Mouse (Mus musculus) neural tube, embryonic 11.5 days (tissue): ENCODE data around the gene Ccl4. TPM values are rescaled to one million over a fixed set of nuclear protein-coding genes. Genes with fewer than 3 reads are reported as not detected.

Source experiments
- ATAC-seq: fragments of 200-750 bp; cut with Nextera tagmentation; 2 replicates; pipeline ENCODE4 v1.8.0; 2017; ENCODE audit warnings: moderate number of reproducible peaks, mild to moderate bottlenecking, moderate TSS enrichment, moderate library complexity; ENCODE audit not compliant: insufficient read depth, low FRiP score, low TSS enrichment
- DNase-seq: peaks from one replicate; pipeline ENCODE4 v3.0.0-alpha.2; 2015; ENCODE audit warnings: low spot score
- H3K27ac ChIP-seq: fragments of 300-500 bp; sonication (generic); 2 replicates; pipeline ENCODE4 v1.5.1; 2014; ENCODE audit warnings: low read depth, mild to moderate bottlenecking, low read length
- H3K27me3 ChIP-seq: fragments of 300-500 bp; sonication (generic); 2 replicates; pipeline ENCODE4 v1.6.1; 2014; ENCODE audit warnings: mild to moderate bottlenecking, low read length, mixed read lengths; ENCODE audit not compliant: control insufficient read depth, insufficient read depth
- H3K36me3 ChIP-seq: fragments of 300-500 bp; sonication (generic); 2 replicates; pipeline ENCODE4 v1.6.1; 2014; ENCODE audit warnings: mild to moderate bottlenecking, low read length, moderate library complexity, mixed read lengths; ENCODE audit not compliant: control insufficient read depth, insufficient read depth
- H3K4me1 ChIP-seq: fragments of 300-500 bp; sonication (generic); 2 replicates; pipeline ENCODE4 v1.6.1; 2014; ENCODE audit warnings: low read length, mixed read lengths; ENCODE audit not compliant: control insufficient read depth, insufficient read depth
- H3K4me2 ChIP-seq: fragments of 300-500 bp; sonication (generic); 2 replicates; pipeline ENCODE4 v1.6.1; 2014; ENCODE audit warnings: low read depth, mild to moderate bottlenecking, moderate library complexity
- H3K4me3 ChIP-seq: fragments of 300-500 bp; sonication (generic); 2 replicates; pipeline ENCODE4 v1.5.1; 2014; ENCODE audit warnings: low read depth, low read length
- H3K9ac ChIP-seq: fragments of 300-500 bp; sonication (generic); 2 replicates; pipeline ENCODE4 v1.6.1; 2014; ENCODE audit warnings: mild to moderate bottlenecking, low read length
- H3K9me3 ChIP-seq: fragments of 300-500 bp; sonication (generic); 2 replicates; pipeline ENCODE4 v1.6.1; 2016; ENCODE audit warnings: low read length; ENCODE audit not compliant: control insufficient read depth
- WGBS: fragments of 180-500 bp; shearing (Covaris S2); extraction: QIAGEN DNeasy Blood & Tissue Kit; methylation state at CpG from one replicate; pipeline ENCODE4 v1.1.7; 2014; 5-methylcytosine and 5-hydroxymethylcytosine counted together
- polyA plus RNA-seq: library from polyadenylated mRNA; unstranded; fragments of >200 nt; fragmentation: Nextera tagmentation; extraction: Ambion mirVana; gene quantifications from 2 replicates; pipeline ENCODE4 v1.2.1, GENCODE M21; 2014

Ccl4 gene
- 0.37 and 1.1 TPM in 2 replicates for polyA plus RNA-seq

- DNase-seq (no peak), ATAC-seq (no peak)
- no peak within 1 kb of the TSS for H3K4me2 ChIP-seq
- H3K27ac ChIP-seq = no peak within 1 kb of the TSS
- no peak within 1 kb of the TSS for H3K4me3 ChIP-seq
- no peaks in the 10 kb centered on the region for H3K9me3 ChIP-seq
- no peaks in the 10 kb centered on the region for H3K36me3 ChIP-seq
- 84% methylated on average over 6 of the region's 6 CpGs for WGBS
- no peak within 1 kb of the TSS for H3K9ac ChIP-seq
- no peaks in the 10 kb centered on the region for H3K4me1 ChIP-seq
- H3K27me3 ChIP-seq = no peaks in the 10 kb centered on the region
These were observed at the start of gene Ccl4 for GRCm38 (mm10) chr11:83662204-83662603. Gene Ccl4, plus strand, starts transcription at chr11:83662584.

DNA sequence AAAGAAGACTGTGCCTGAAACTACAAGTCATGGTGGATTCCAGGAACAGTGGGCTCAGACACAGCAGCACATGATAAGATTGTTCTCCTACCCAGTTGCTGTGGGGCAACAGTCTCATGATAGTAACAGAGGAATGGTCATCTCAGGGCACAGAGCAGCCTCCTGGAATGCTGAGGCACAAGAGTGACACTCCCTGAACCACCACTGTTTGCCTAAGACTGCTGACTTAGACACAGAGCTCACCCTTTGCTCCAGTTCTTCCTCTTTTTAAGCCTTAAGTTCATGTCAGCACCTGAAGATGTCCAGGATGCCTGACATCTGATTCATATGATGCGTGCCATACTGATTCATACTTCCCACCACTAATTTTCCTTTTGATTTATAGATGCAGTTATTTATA is 45.8 kb upstream of the Ccl4 start:
- Histone ChIP-seq H3K9ac (no peak overlapping the region), H3K4me1 (no peaks in the 10 kb centered on the region), H3K4me2 (no peak overlapping the region), H3K27me3 (no peaks in the 10 kb centered on the region), H3K9me3 (no peaks in the 10 kb centered on the region), H3K4me3 (no peak overlapping the region), H3K36me3 (no peaks in the 10 kb centered on the region), H3K27ac (no peak overlapping the region)
- 91% methylated on average over 1 of the region's 1 CpGs for WGBS
- ATAC-seq (no peak), DNase-seq (no peak)

DNA sequence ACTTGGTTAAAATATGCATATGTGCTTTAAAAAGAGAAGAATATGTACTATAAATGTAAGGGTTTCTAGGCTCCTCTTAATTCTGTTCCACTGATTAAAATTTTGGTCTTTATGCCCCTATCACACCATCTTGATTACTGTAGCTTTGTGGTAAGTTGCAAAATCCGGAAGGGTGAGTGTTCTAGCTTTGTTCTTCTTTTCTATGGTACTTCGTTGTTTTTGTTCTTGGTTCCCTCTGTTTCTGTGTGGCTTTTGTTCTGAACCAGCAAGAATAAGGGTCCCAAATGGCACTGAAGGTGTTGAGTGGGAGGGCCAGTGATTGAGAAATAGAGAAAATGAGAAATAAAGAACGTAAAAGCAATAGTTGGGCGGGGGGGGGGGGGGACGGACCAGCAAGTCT is 44.1 kb upstream of the Ccl4 start:
- Histone ChIP-seq H3K27me3 (no peaks in the 10 kb centered on the region), H3K27ac (no peak overlapping the region), H3K4me1 (no peaks in the 10 kb centered on the region), H3K4me2 (no peak overlapping the region), H3K9me3 (no peaks in the 10 kb centered on the region), H3K36me3 (no peaks in the 10 kb centered on the region), H3K9ac (no peak overlapping the region), H3K4me3 (no peak overlapping the region)
- DNase-seq (no peak), ATAC-seq (no peak)
- 72% methylated on average over 5 of the region's 5 CpGs for WGBS

- no peak for DNase-seq
- H3K27ac ChIP-seq = no peak overlapping the region
- H3K36me3 ChIP-seq = no peaks in the 10 kb centered on the region
- no peak overlapping the region for H3K4me2 ChIP-seq
- WGBS = 100% methylated on average over 1 of the region's 1 CpGs
- no peak for ATAC-seq
- H3K9me3 ChIP-seq = no peaks in the 10 kb centered on the region
- H3K4me1 ChIP-seq = no peaks in the 10 kb centered on the region
- no peak overlapping the region for H3K9ac ChIP-seq
- no peaks in the 10 kb centered on the region for H3K27me3 ChIP-seq
- H3K4me3 ChIP-seq = no peak overlapping the region
These were observed 43.3 kb upstream of the Ccl4 start for GRCm38 (mm10) chr11:83619037-83619436.

- Histone ChIP-seq H3K4me1 (no peaks in the 10 kb centered on the region), H3K4me3 (no peak overlapping the region), H3K9ac (no peak overlapping the region), H3K27me3 (no peaks in the 10 kb centered on the region), H3K9me3 (no peaks in the 10 kb centered on the region), H3K4me2 (no peak overlapping the region), H3K36me3 (no peaks in the 10 kb centered on the region), H3K27ac (no peak overlapping the region)
- ATAC-seq = no peak
- WGBS = 90% methylated on average over 3 of the region's 3 CpGs
- no peak for DNase-seq
These were observed 38.8 kb upstream of the Ccl4 start for GRCm38 (mm10) chr11:83623586-83623985.

- 91% methylated on average over 9 of the region's 9 CpGs for WGBS
- Histone ChIP-seq H3K27me3 (no peaks in the 10 kb centered on the region), H3K4me2 (no peak overlapping the region), H3K27ac (no peak overlapping the region), H3K9ac (no peak overlapping the region), H3K36me3 (no peaks in the 10 kb centered on the region), H3K4me3 (no peak overlapping the region), H3K9me3 (no peaks in the 10 kb centered on the region), H3K4me1 (no peaks in the 10 kb centered on the region)
- no peak for ATAC-seq
- DNase-seq = no peak
These were observed 33.6 kb upstream of the Ccl4 start for GRCm38 (mm10) chr11:83628808-83629207.

DNA sequence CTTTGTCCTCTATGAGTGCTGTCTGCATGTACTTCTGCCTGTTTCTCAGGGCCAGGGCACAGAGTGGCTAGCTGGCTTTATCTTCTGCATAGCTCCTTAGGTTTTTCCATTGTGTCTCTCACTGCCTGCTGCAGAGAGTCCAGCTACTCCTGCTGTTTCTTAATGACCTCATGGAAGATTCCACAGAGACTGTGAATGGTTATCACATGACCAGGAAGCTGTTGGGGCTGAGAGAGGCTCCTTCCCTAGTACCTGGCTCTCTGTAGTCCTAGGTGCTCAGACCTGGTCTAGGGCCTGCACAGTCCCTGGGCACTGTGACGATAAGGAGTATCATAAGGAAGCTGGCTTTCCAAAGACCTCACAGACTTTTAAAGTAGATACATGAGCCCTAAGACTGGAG is 31.8 kb upstream of the Ccl4 start:
- H3K4me2 ChIP-seq = no peak overlapping the region
- DNase-seq (no peak), ATAC-seq (no peak)
- no peak overlapping the region for H3K4me3 ChIP-seq
- no peaks in the 10 kb centered on the region for H3K27me3 ChIP-seq
- H3K36me3 ChIP-seq = no peaks in the 10 kb centered on the region
- 93% methylated on average over 1 of the region's 1 CpGs for WGBS
- H3K9ac ChIP-seq = no peak overlapping the region
- no peaks in the 10 kb centered on the region for H3K9me3 ChIP-seq
- H3K4me1 ChIP-seq = no peaks in the 10 kb centered on the region
- no peak overlapping the region for H3K27ac ChIP-seq

GRCm38 (mm10) chr11:83631065-83631464 is 31.3 kb upstream of the Ccl4 start:
- H3K27ac ChIP-seq = no peak overlapping the region
- DNase-seq = no peak
- no peak overlapping the region for H3K9ac ChIP-seq
- H3K36me3 ChIP-seq = no peaks in the 10 kb centered on the region
- ATAC-seq = no peak
- no peak overlapping the region for H3K4me3 ChIP-seq
- H3K9me3 ChIP-seq = no peaks in the 10 kb centered on the region
- WGBS = 83% methylated on average over 2 of the region's 2 CpGs
- no peak overlapping the region for H3K4me2 ChIP-seq
- H3K4me1 ChIP-seq = no peaks in the 10 kb centered on the region
- H3K27me3 ChIP-seq = no peaks in the 10 kb centered on the region

GRCm38 (mm10) chr11:83632744-83633143 is 29.6 kb upstream of the Ccl4 start:
- DNase-seq (no peak), ATAC-seq (no peak)
- Histone ChIP-seq H3K4me1 (no peaks in the 10 kb centered on the region), H3K4me3 (no peak overlapping the region), H3K9ac (no peak overlapping the region), H3K27me3 (no peaks in the 10 kb centered on the region), H3K9me3 (no peaks in the 10 kb centered on the region), H3K27ac (no peak overlapping the region), H3K36me3 (no peaks in the 10 kb centered on the region), H3K4me2 (no peak overlapping the region)
- 78% methylated on average over 4 of the region's 4 CpGs for WGBS
